Mouse (Mus musculus): ENCODE results near the gene Olfr49. TPM values are rescaled to one million over a fixed set of nuclear protein-coding genes. Genes with fewer than 3 reads are reported as not detected.

Olfr49 gene
- polyA plus RNA-seq, 1 experiment from 2014 or later = 0.14 TPM

- no peaks in the 10 kb centered on the region for H3K27me3 ChIP-seq (replicated peaks; ENCODE audit: control insufficient read depth, insufficient read depth, low read length)
- no peaks in the 10 kb centered on the region for H3K9me3 ChIP-seq (ENCODE audit: control insufficient read depth)
- no peak overlapping the region for H3K4me2 ChIP-seq (replicated peaks; ENCODE audit: low read depth)
- no peak overlapping the region for H3K4me3 ChIP-seq (ENCODE audit: low read depth, low read length)
- no peak for TF ChIP-seq CTCF (IDR thresholded peaks at IDR 0.05; ENCODE audit: low read depth)
- H3K9ac ChIP-seq (ENCODE audit: low read depth, low read length) = no peak overlapping the region
- 76% methylated on average over 3 of the region's 3 CpGs for WGBS
- no peak overlapping the region for H3K27ac ChIP-seq (ENCODE audit: low read depth, low read length)
- peaks cover 37% of the 10 kb centered on the region for H3K36me3 ChIP-seq (ENCODE audit: control insufficient read depth, insufficient read depth)
- no peak for ATAC-seq
- H3K4me1 ChIP-seq (replicated peaks; ENCODE audit: control insufficient read depth, insufficient read depth, low read length) = peaks cover 2% of the 10 kb centered on the region
Measured at GRCm38 (mm10) chr14:54246232-54246631, 38.5 kb downstream of the Olfr49 start.

- TF ChIP-seq CTCF (IDR thresholded peaks at IDR 0.05; ENCODE audit: low read depth) = no peak
- no peak overlapping the region for H3K4me2 ChIP-seq (replicated peaks; ENCODE audit: low read depth)
Measured at GRCm38 (mm10) chr14:54244183-54244582, 40.6 kb downstream of the Olfr49 start.

GRCm38 (mm10) chr14:54240542-54240941 lies 44.2 kb downstream of the Olfr49 start:
- Histone ChIP-seq H3K36me3 (ENCODE audit: control insufficient read depth, insufficient read depth) (peaks cover 33% of the 10 kb centered on the region), H3K27ac (ENCODE audit: low read depth, low read length) (no peak overlapping the region), H3K9ac (ENCODE audit: low read depth, low read length) (no peak overlapping the region), H3K27me3 (replicated peaks; ENCODE audit: control insufficient read depth, insufficient read depth, low read length) (no peaks in the 10 kb centered on the region), H3K4me3 (ENCODE audit: low read depth, low read length) (no peak overlapping the region), H3K4me1 (replicated peaks; ENCODE audit: control insufficient read depth, insufficient read depth, low read length) (no peaks in the 10 kb centered on the region), H3K4me2 (replicated peaks; ENCODE audit: low read depth) (no peak overlapping the region), H3K9me3 (ENCODE audit: control insufficient read depth) (no peaks in the 10 kb centered on the region)
- no peak for TF ChIP-seq CTCF (IDR thresholded peaks at IDR 0.05; ENCODE audit: low read depth)
- WGBS = 91% methylated on average over 5 of the region's 5 CpGs
- no peak for ATAC-seq

More at GRCm38 (mm10) chr14:54244183-54244582, 40.6 kb downstream of the Olfr49 start:
- peaks cover 51% of the 10 kb centered on the region for H3K36me3 ChIP-seq (ENCODE audit: control insufficient read depth, insufficient read depth)
- peaks cover 2% of the 10 kb centered on the region; the same call in 1 of the 2 replicates for H3K4me1 ChIP-seq (replicated peaks; ENCODE audit: control insufficient read depth, insufficient read depth, low read length)
- no peak overlapping the region for H3K27ac ChIP-seq (ENCODE audit: low read depth, low read length)
- no peaks in the 10 kb centered on the region for H3K9me3 ChIP-seq (ENCODE audit: control insufficient read depth)
- no peak overlapping the region for H3K4me3 ChIP-seq (ENCODE audit: low read depth, low read length)
- no peaks in the 10 kb centered on the region for H3K27me3 ChIP-seq (replicated peaks; ENCODE audit: control insufficient read depth, insufficient read depth, low read length)
- no peak overlapping the region for H3K9ac ChIP-seq (ENCODE audit: low read depth, low read length)
- peak; percentile 80 for ATAC-seq
- WGBS = 34% methylated on average over 3 of the region's 3 CpGs

DNA sequence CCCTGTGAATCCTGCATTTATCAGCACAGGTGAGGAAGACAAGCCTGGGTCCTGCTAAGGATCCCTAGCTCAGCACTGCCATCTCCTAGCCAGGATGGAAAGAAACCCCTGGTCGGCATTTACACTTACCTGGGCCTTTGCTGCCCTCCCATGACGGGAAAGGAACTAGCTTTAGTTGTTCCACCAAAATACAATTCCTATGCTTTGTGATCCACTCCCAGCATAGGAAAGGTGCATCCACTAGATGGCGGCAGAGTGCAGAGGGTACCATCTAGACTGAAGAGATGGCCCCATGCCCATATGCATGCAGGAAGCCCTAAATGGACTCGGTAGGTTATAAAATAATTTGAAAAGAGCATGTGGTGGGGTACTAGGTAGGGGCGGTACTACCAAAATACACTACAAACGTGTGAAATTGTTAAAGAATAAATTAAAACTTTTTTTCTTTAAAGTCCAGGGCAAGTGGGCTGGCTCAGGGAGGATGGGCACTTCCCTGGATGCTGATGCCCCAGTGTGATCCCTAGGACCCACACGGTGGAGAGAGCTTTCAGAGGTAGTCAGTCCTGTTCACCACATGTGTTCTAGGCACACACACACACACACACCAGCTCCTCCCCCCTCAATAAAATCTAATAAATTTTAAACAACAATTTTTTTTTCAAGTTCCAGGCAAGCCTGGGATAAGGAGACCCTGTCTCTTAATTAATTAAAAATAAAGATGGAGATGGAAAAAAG lies 45.6 kb downstream of the Olfr49 start:
- no peaks in the 10 kb centered on the region for H3K27me3 ChIP-seq (replicated peaks; ENCODE audit: control insufficient read depth, insufficient read depth, low read length)
- H3K27ac ChIP-seq (ENCODE audit: low read depth, low read length) = no peak overlapping the region
- H3K9ac ChIP-seq (ENCODE audit: low read depth, low read length) = no peak overlapping the region
- 0 out of 2 replicates have a peak, but pooled peaks cover 1% of the 10 kb centered on the region for H3K4me1 ChIP-seq (replicated peaks; ENCODE audit: control insufficient read depth, insufficient read depth, low read length)
- peaks cover 39% of the 10 kb centered on the region for H3K36me3 ChIP-seq (ENCODE audit: control insufficient read depth, insufficient read depth)
- 16% methylated on average over 7 of the region's 7 CpGs for WGBS
- no peak overlapping the region for H3K4me3 ChIP-seq (ENCODE audit: low read depth, low read length)
- ATAC-seq = peak; percentile 55
- no peaks in the 10 kb centered on the region for H3K9me3 ChIP-seq (ENCODE audit: control insufficient read depth)
- TF ChIP-seq CTCF (IDR thresholded peaks at IDR 0.05; ENCODE audit: low read depth) = peak; percentile 98
- H3K4me2 ChIP-seq (replicated peaks; ENCODE audit: low read depth) = no peak overlapping the region

DNA sequence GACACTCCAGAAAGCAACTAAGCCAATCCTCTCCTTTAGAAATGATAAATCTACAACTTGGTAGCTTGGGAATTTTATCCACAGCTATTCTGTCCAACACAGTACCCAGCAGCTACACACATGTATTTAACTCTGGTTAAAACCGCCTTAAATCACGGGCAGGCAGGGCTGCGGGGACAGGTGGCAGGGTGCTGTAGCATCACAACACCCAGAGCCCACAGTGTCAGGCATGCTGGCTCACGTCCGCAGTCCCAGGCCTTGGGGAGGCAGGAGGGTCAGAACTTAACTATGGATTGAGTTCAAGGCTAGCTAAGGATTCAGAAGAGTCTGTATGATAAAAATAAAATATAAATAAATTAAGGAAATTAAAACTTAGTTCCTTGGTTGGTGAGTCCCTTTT lies 47.9 kb downstream of the Olfr49 start:
- Histone ChIP-seq H3K9me3 (ENCODE audit: control insufficient read depth) (no peaks in the 10 kb centered on the region), H3K9ac (ENCODE audit: low read depth, low read length) (no peak overlapping the region), H3K36me3 (ENCODE audit: control insufficient read depth, insufficient read depth) (peaks cover 29% of the 10 kb centered on the region), H3K4me2 (replicated peaks; ENCODE audit: low read depth) (no peak overlapping the region), H3K4me1 (replicated peaks; ENCODE audit: control insufficient read depth, insufficient read depth, low read length) (peaks cover 8% of the 10 kb centered on the region; the same call in 1 of the 2 replicates), H3K27me3 (replicated peaks; ENCODE audit: control insufficient read depth, insufficient read depth, low read length) (no peaks in the 10 kb centered on the region), H3K4me3 (ENCODE audit: low read depth, low read length) (no peak overlapping the region), H3K27ac (ENCODE audit: low read depth, low read length) (no peak overlapping the region)
- TF ChIP-seq CTCF (IDR thresholded peaks at IDR 0.05; ENCODE audit: low read depth) = no peak
- ATAC-seq = no peak
- 89% methylated on average over 5 of the region's 5 CpGs for WGBS

DNA sequence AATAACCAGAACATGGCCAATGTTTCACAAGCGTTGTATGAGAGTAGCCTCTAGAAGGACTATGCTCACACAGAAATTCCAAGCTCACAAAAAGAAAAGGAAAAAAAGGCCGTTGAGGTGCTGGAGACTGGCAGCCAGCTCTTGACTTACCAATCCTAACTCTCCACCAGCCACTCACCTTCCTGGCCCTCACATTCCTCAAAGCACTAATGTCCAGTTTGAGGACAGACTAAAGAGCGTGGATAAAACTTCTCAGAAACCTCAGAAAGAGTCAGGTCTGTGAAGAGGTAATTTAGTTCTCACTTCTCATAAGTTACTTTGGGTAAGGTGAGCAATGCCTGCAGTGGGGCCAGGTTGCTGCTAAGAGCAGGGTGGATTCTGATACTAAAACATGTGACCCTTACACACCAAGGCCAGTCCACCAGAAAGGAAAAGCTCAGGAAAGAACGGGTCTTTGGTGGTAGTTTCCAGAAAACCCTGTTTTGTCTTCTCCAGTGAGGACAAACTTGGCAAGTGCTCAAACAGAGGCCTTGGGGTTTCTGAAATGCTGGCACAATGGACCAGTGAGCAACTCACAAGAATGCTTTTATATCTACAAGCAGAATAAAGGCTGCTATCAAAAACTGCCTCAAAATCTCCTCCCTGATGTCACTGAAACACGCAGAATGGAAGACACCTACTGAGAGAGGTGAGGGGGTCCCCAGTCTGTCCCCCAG lies 48.8 kb downstream of the Olfr49 start:
- no peak overlapping the region; the same call in 1 of the 2 replicates for H3K27ac ChIP-seq (ENCODE audit: low read depth, low read length)
- H3K4me3 ChIP-seq (ENCODE audit: low read depth, low read length) = no peak overlapping the region
- ATAC-seq = no peak
- peaks cover 20% of the 10 kb centered on the region for H3K36me3 ChIP-seq (ENCODE audit: control insufficient read depth, insufficient read depth)
- H3K9me3 ChIP-seq (ENCODE audit: control insufficient read depth) = no peaks in the 10 kb centered on the region
- 84% methylated on average over 5 of the region's 5 CpGs for WGBS
- TF ChIP-seq CTCF (IDR thresholded peaks at IDR 0.05; ENCODE audit: low read depth) = no peak
- H3K27me3 ChIP-seq (replicated peaks; ENCODE audit: control insufficient read depth, insufficient read depth, low read length) = no peaks in the 10 kb centered on the region
- peaks cover 8% of the 10 kb centered on the region; the same call in 1 of the 2 replicates for H3K4me1 ChIP-seq (replicated peaks; ENCODE audit: control insufficient read depth, insufficient read depth, low read length)
- no peak overlapping the region for H3K9ac ChIP-seq (ENCODE audit: low read depth, low read length)
- no peak overlapping the region for H3K4me2 ChIP-seq (replicated peaks; ENCODE audit: low read depth)

All from intestine, postnatal 0 days (tissue).